Mouse (Mus musculus) testis, postnatal 14 days (tissue): ENCODE results near the gene Olfr338.
"Not testable (repeated sequence)": the region's sequence is repeated elsewhere in the genome, so short reads cannot be mapped to it uniquely, and the experiment has no call there.

Source experiments
- DNase-seq: peaks from one replicate; pipeline ENCODE4 v3.0.0; 2021; ENCODE audit warnings: low spot score

Olfr338 gene

GRCm38 (mm10) chr2:36373219-36373618, at the start of gene Olfr338:
Olfr338 (plus strand) TSS chr2:36373519.
- DNase-seq, result no peak

- DNase-seq, result not testable (repeated sequence)
Measured at GRCm38 (mm10) chr2:36415174-36415573, 41.9 kb downstream of the Olfr338 start.

GRCm38 (mm10) chr2:36415591-36415990, 42.3 kb downstream of the Olfr338 start:
- DNase-seq, result not testable (repeated sequence)

GRCm38 (mm10) chr2:36418647-36419046, 45.3 kb downstream of the Olfr338 start, which contains the start of gene Olfr339:
Olfr339 (plus strand) TSS chr2:36418947.
- DNase-seq, result no peak
